Mouse (Mus musculus): ENCODE measurements around the gene Sar1a. TPM values are rescaled to one million over a fixed set of nuclear protein-coding genes. Genes with fewer than 3 reads are reported as not detected.

The Sar1a gene
- 323 and 343 TPM in 2 replicates for polyA plus RNA-seq (2015; fragmentation: Nextera tagmentation; extraction: Ambion mirVana)

GRCm38 (mm10) chr10:61680015-61680913 lies at the start of gene Sar1a:
Gene Sar1a, plus strand, starts transcription at chr10:61680299.
- H3K27ac ChIP-seq, result peak within 1 kb of the TSS; percentile 94
- peak within 1 kb of the TSS; percentile 91 for H3K4me3 ChIP-seq
- peaks cover 14% of the 10 kb centered on the region for H3K4me1 ChIP-seq
- H3K27me3 ChIP-seq, result no peaks in the 10 kb centered on the region
- peak within 1 kb of the TSS; percentile 97 for H3K9ac ChIP-seq
- peak; percentile 100 for ATAC-seq (ENCODE audit: insufficient number of reproducible peaks, low FRiP score, low TSS enrichment, low read depth)
- peaks cover 16% of the 10 kb centered on the region for H3K36me3 ChIP-seq
- H3K4me2 ChIP-seq, result peak within 1 kb of the TSS; percentile 53
- no peaks in the 10 kb centered on the region for H3K9me3 ChIP-seq
- WGBS, result under 1% methylated on average over 84 of the region's 84 CpGs

- Histone ChIP-seq H3K9me3 (no peaks in the 10 kb centered on the region), H3K27me3 (no peaks in the 10 kb centered on the region), H3K4me1 (no peaks in the 10 kb centered on the region), H3K27ac (no peak overlapping the region), H3K36me3 (no peaks in the 10 kb centered on the region), H3K9ac (no peak overlapping the region), H3K4me2 (no peak overlapping the region), H3K4me3 (no peak overlapping the region)
- 52% methylated on average over 10 of the region's 10 CpGs for WGBS
- ATAC-seq (ENCODE audit: insufficient number of reproducible peaks, low FRiP score, low TSS enrichment, low read depth), result no peak
These were observed 47.7 kb upstream of the Sar1a start for GRCm38 (mm10) chr10:61632445-61632844.

GRCm38 (mm10) chr10:61637055-61637454 lies 43.0 kb upstream of the Sar1a start:
- no peaks in the 10 kb centered on the region for H3K4me1 ChIP-seq
- no peaks in the 10 kb centered on the region for H3K9me3 ChIP-seq
- no peak for ATAC-seq (ENCODE audit: insufficient number of reproducible peaks, low FRiP score, low TSS enrichment, low read depth)
- H3K9ac ChIP-seq, result no peak overlapping the region
- H3K4me2 ChIP-seq, result no peak overlapping the region
- H3K36me3 ChIP-seq, result no peaks in the 10 kb centered on the region
- no peak overlapping the region for H3K27ac ChIP-seq
- no peaks in the 10 kb centered on the region for H3K27me3 ChIP-seq
- no peak overlapping the region for H3K4me3 ChIP-seq
- 75% methylated on average over 7 of the region's 7 CpGs for WGBS

DNA sequence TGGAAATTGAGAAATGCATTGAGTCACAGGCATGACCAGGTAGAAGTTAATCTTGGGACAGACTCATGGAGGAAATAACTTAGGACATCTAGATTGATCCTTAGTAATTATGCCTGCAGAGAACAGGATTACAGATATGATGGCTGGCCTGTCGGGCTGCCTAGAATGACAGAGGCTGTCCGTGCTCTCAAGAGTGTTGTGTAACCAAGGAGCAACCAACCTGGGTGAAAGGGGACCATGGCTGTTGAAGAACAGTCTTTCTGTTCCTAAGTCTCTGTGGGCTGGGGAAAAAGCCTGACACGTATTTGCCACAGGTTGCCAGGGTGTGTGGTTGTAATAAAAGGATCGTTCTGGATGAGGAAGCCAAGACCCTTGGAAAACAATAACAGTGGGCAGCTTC lies 39.7 kb upstream of the Sar1a start:
- H3K9me3 ChIP-seq, result no peaks in the 10 kb centered on the region
- no peak overlapping the region for H3K4me2 ChIP-seq
- WGBS, result 63% methylated on average over 4 of the region's 4 CpGs

DNA sequence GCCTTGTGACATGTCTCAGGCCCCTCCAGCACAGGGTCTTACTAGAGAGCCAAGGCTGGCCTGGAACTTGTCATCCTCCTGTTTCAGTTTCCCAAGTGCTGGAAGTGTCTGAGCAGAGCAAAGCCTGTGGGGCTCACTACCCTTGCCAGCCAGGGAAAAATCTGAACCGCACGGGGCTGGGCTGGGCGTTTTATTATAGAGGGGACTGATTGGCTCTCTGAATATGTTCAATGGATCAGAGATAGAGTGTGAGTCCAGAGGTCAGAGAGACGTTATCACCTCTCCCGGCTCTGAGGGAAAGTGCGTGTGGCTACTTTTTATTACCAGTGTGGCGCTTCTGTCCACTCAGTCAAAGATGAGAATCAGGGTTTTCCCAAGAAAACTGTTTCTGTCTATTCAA lies 33.5 kb upstream of the Sar1a start:
- H3K4me1 ChIP-seq, result peaks cover 17% of the 10 kb centered on the region
- H3K9ac ChIP-seq, result no peak overlapping the region
- H3K9me3 ChIP-seq, result no peaks in the 10 kb centered on the region
- ATAC-seq (ENCODE audit: insufficient number of reproducible peaks, low FRiP score, low TSS enrichment, low read depth), result no peak
- H3K4me2 ChIP-seq, result no peak overlapping the region
- WGBS, result 52% methylated on average over 7 of the region's 7 CpGs
- H3K36me3 ChIP-seq, result no peaks in the 10 kb centered on the region
- no peak overlapping the region for H3K4me3 ChIP-seq
- H3K27me3 ChIP-seq, result no peaks in the 10 kb centered on the region
- no peak overlapping the region for H3K27ac ChIP-seq

More for the DNA sequence above, 39.7 kb upstream of the Sar1a start:
- Histone ChIP-seq H3K36me3 (no peaks in the 10 kb centered on the region), H3K4me1 (no peaks in the 10 kb centered on the region), H3K9ac (no peak overlapping the region), H3K27me3 (no peaks in the 10 kb centered on the region), H3K27ac (no peak overlapping the region), H3K4me3 (no peak overlapping the region)
- ATAC-seq (ENCODE audit: insufficient number of reproducible peaks, low FRiP score, low TSS enrichment, low read depth), result no peak

GRCm38 (mm10) chr10:61647790-61648736 lies 32.0 kb upstream of the Sar1a start, which contains the start of gene Ppa1:
Gene Ppa1, plus strand, starts transcription at chr10:61648552.
- peak; percentile 95 for ATAC-seq (ENCODE audit: insufficient number of reproducible peaks, low FRiP score, low TSS enrichment, low read depth)
- H3K36me3 ChIP-seq, result peaks cover 3% of the 10 kb centered on the region; the same call in 1 of the 2 replicates
- no peaks in the 10 kb centered on the region for H3K27me3 ChIP-seq
- H3K4me1 ChIP-seq, result peaks cover 17% of the 10 kb centered on the region
- peak within 1 kb of the TSS; percentile 74 for H3K4me3 ChIP-seq
- H3K9ac ChIP-seq, result peak within 1 kb of the TSS; percentile 74
- peak within 1 kb of the TSS; percentile 86 for H3K4me2 ChIP-seq
- H3K9me3 ChIP-seq, result no peaks in the 10 kb centered on the region
- 1% methylated on average over 49 of the region's 50 CpGs for WGBS
- H3K27ac ChIP-seq, result peak within 1 kb of the TSS; percentile 78

DNA sequence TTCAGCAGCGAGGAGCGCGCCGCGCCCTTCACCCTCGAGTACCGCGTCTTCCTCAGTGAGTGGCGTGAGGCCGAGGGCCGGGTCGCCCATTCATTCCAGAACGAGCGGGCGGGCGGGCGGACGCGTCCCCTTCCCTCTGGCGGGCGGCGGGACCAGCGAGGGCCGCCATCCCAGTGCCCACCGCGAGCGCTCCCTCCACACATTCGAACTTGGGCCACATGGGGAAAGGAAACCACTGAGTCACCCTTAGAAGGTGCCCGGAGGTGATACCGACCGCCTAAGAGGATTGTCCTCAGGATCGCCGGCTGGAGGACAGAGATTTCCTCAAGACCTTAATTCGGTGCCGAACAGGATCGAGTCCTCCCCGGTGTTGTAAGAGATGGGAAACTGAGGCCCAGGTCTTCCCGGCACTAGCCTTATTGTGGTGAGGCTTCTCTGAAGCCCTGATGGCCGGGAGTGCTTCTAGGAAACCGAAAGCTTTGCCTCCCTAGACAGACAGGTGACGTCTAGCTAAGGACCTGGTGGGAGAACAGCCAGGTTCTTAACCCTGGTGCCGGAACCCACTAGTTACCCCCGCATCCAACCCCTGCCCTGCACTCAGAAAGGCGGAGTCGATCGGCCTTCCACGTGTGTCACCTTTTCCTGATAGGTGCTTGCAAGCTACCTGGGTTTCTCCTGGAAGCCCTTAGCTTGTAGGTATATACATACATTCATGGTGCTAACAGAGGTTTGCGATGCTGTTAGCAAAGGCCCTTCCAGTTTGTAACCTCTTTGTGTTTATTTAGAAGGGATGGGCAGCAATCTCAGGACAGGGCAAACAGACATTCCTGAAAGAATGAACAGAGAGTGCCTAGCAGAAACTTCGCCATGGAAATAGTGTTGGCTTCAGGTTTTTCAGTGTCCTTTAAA lies 31.1 kb upstream of the Sar1a start:
- WGBS, result 1% methylated on average over 49 of the region's 49 CpGs
- no peak for ATAC-seq (ENCODE audit: insufficient number of reproducible peaks, low FRiP score, low TSS enrichment, low read depth)
- Histone ChIP-seq H3K4me1 (peaks cover 17% of the 10 kb centered on the region), H3K27me3 (no peaks in the 10 kb centered on the region), H3K4me2 (peak overlapping the region; percentile 86), H3K36me3 (peaks cover 11% of the 10 kb centered on the region), H3K9me3 (no peaks in the 10 kb centered on the region), H3K9ac (peak overlapping the region; percentile 74), H3K27ac (peak overlapping the region; percentile 78), H3K4me3 (peak overlapping the region; percentile 74)

DNA sequence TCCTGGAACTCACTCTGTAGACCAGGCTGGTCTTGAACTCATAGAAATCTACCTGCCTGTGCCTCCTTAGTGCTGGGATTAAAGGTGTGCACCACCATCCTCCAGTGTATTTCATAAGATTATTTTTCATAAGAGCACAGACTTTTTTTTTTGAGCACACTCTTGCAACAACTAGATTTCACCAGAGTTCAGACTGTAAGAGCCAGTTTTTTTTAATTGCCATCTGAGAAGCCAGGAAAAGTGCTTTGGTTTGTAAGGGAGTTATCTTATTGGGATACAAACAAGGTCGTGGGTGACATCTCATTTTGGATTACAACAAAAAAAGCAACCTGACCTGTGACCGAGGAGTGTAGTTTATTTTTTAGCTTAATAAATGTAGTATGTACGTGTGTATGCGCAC lies 26.0 kb upstream of the Sar1a start:
- Histone ChIP-seq H3K9me3 (no peaks in the 10 kb centered on the region), H3K36me3 (peaks cover 17% of the 10 kb centered on the region), H3K27me3 (no peaks in the 10 kb centered on the region), H3K27ac (no peak overlapping the region), H3K4me3 (no peak overlapping the region), H3K4me2 (no peak overlapping the region), H3K9ac (no peak overlapping the region), H3K4me1 (peaks cover 10% of the 10 kb centered on the region)
- ATAC-seq (ENCODE audit: insufficient number of reproducible peaks, low FRiP score, low TSS enrichment, low read depth), result no peak
- WGBS, result 86% methylated on average over 4 of the region's 4 CpGs

DNA sequence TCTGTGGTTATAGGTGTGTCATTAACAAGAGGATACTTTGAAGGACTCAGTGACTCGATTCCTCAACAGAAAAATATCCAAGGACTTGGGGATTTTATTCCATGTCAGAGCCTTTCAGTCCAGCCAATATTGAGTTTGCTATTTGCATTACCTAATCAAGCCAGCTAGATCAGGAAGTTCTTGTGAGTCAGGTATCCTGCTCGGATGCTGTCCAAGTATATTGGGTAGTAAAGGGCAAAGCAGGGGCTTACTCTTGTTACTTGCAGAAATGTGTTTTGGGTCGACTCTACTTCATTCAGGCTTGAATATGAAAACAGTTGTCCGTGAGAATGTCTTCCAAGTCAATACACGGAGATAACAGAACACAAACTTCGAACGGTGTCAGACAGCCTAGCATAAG lies 25.4 kb upstream of the Sar1a start:
- H3K9me3 ChIP-seq, result no peaks in the 10 kb centered on the region
- H3K36me3 ChIP-seq, result peaks cover 21% of the 10 kb centered on the region
- no peaks in the 10 kb centered on the region for H3K27me3 ChIP-seq
- H3K4me2 ChIP-seq, result no peak overlapping the region
- H3K9ac ChIP-seq, result no peak overlapping the region
- no peak overlapping the region for H3K27ac ChIP-seq
- ATAC-seq (ENCODE audit: insufficient number of reproducible peaks, low FRiP score, low TSS enrichment, low read depth), result no peak
- H3K4me3 ChIP-seq, result no peak overlapping the region
- H3K4me1 ChIP-seq, result 0 out of 2 replicates have a peak, but pooled peaks cover 5% of the 10 kb centered on the region
- WGBS, result 86% methylated on average over 7 of the region's 7 CpGs

DNA sequence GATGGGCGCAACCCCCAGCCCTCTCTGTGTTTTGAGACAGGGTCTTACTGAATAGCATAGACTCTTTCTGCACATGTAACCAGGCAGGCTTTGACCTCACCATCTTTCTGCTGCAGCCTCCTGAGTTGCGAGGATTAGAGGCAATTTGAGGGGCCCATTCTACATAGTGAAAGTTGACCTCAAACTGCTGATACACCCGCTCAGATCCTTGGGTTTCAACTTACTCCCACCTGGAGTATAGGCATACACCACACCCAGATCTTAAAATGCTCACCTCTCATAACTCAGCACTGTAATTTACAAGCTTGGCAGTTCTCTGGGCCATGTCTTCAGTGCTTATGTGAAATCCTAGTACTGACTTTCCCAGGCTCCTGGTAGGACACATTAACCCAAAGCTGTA lies 24.9 kb upstream of the Sar1a start:
- Histone ChIP-seq H3K4me1 (0 out of 2 replicates have a peak, but pooled peaks cover 5% of the 10 kb centered on the region), H3K9ac (no peak overlapping the region), H3K9me3 (no peaks in the 10 kb centered on the region), H3K36me3 (peaks cover 26% of the 10 kb centered on the region), H3K4me3 (no peak overlapping the region), H3K4me2 (no peak overlapping the region), H3K27me3 (no peaks in the 10 kb centered on the region), H3K27ac (no peak overlapping the region)
- 70% methylated on average over 3 of the region's 3 CpGs for WGBS
- ATAC-seq (ENCODE audit: insufficient number of reproducible peaks, low FRiP score, low TSS enrichment, low read depth), result no peak
